Mouse (Mus musculus) Patski (cell line): Measurements from ENCODE around the gene Epm2aip1. TPM values are rescaled to one million over a fixed set of nuclear protein-coding genes. Genes with fewer than 3 reads are reported as not detected.

Source experiments
- ATAC-seq: fragments of 100-300 bp; one replicate; pipeline ENCODE4 v1.8.0; 2021
- CTCF ChIA-PET: fragments of 350-600 bp; sonication (Branson Sonifier 250); formaldehyde crosslinking; loops from one replicate; lab custom pipeline; 2022; ENCODE audit warnings: inconsistent platforms; lab: Charles Lee
- POLR2A ChIA-PET: fragments of 350-600 bp; sonication (Branson Sonifier 250); formaldehyde crosslinking; loops from one replicate; lab custom pipeline; 2022; ENCODE audit warnings: antibody characterized with exemption, inconsistent platforms; lab: Charles Lee
- DNase-seq: peaks from one replicate; pipeline ENCODE4 v3.0.0-alpha.2; 2011; ENCODE audit warnings: low read depth, low spot score
- H3K27me3 ChIP-seq: fragments of 371-371 bp; one replicate; pipeline ENCODE4 v1.5.1; 2021
- CTCF ChIP-seq: fragments of 100-300 bp; IDR thresholded peaks from one replicate; pipeline ENCODE4 v1.5.1; 2021
- in situ Hi-C: fragments of 300-500 bp; cut with MboI; formaldehyde crosslinking; loops from 3 replicates; pipeline ENCODE4 v1.11.1; 2018; ENCODE audit warnings: low pct_unique_long_range_greater_than_20kb, mixed read lengths
- polyA plus RNA-seq: library from polyadenylated mRNA; unstranded; gene quantifications from one replicate; pipeline ENCODE4 v1.2.3, GENCODE M21; 2021

The Epm2aip1 gene
- polyA plus RNA-seq, 1 experiment from 2014 or later = 28.7 TPM

GRCm38 (mm10) chr9:111302196-111302831 lies 30.6 kb downstream of the Epm2aip1 start:
- TF ChIP-seq CTCF = no peak
- in situ Hi-C loops = no loop called here
- H3K27me3 ChIP-seq = no peaks in the 10 kb centered on the region
- no peak for DNase-seq
- CTCF ChIA-PET = interaction anchor here (7.8 kb wide), 1 partner anchor 13 kb away, joined by 65 read pairs; no protein-coding TSS in a partner anchor
- POLR2A ChIA-PET = interaction anchor here (0.7 kb wide), 1 partner anchor 172 kb away, joined by 3 read pairs; no protein-coding TSS in a partner anchor
- ATAC-seq = no peak

- in situ Hi-C loops = no loop called here
- CTCF ChIA-PET = interaction anchor here (1.2 to 7.8 kb wide), 3 partner anchors 10 to 14 kb away, joined by 3 to 65 read pairs (median 4); no protein-coding TSS in a partner anchor
- ATAC-seq (no peak), DNase-seq (no peak)
- H3K27me3 ChIP-seq = no peaks in the 10 kb centered on the region
- POLR2A ChIA-PET = no interaction called here
- TF ChIP-seq CTCF = no peak
Measured at GRCm38 (mm10) chr9:111304036-111304435, 32.3 kb downstream of the Epm2aip1 start.

- in situ Hi-C loops = no loop called here
- CTCF ChIA-PET = interaction anchor here (0.9 to 7.8 kb wide), 4 partner anchors 8 to 29 kb away, joined by 3 to 65 read pairs (median 4); no protein-coding TSS in a partner anchor
- H3K27me3 ChIP-seq = no peaks in the 10 kb centered on the region
- DNase-seq (no peak), ATAC-seq (no peak)
- no peak for TF ChIP-seq CTCF
- POLR2A ChIA-PET = no interaction called here
Measured at GRCm38 (mm10) chr9:111306142-111306541, 34.4 kb downstream of the Epm2aip1 start.

- in situ Hi-C loops = no loop called here
- ATAC-seq = no peak
- no peaks in the 10 kb centered on the region for H3K27me3 ChIP-seq
- POLR2A ChIA-PET = interaction anchor here (1.2 kb wide), 1 partner anchor 22 kb away, joined by 5 read pairs; no protein-coding TSS in a partner anchor
- TF ChIP-seq CTCF = peak; percentile 12
- DNase-seq = no peak
- CTCF ChIA-PET = interaction anchor here (1.7 to 3.3 kb wide), 2 partner anchors 12 to 21 kb away, joined by 4 to 12 read pairs; no protein-coding TSS in a partner anchor
Measured at GRCm38 (mm10) chr9:111311031-111311842, 39.5 kb downstream of the Epm2aip1 start, which contains the start of gene Trank1. Trank1 (plus strand) TSS chr9:111311739.

- H3K27me3 ChIP-seq = no peaks in the 10 kb centered on the region
- CTCF ChIA-PET = interaction anchor here (1.4 kb wide), 1 partner anchor 22 kb away, joined by 10 read pairs; no protein-coding TSS in a partner anchor
- peak; percentile 18 for ATAC-seq
- in situ Hi-C loops = no loop called here
- POLR2A ChIA-PET = interaction anchor here (1.1 to 1.2 kb wide), 2 partner anchors 11 to 22 kb away, joined by 3 to 5 read pairs; no protein-coding TSS in a partner anchor
- no peak for DNase-seq
- TF ChIP-seq CTCF = no peak
Measured at GRCm38 (mm10) chr9:111311843-111312441, 40.2 kb downstream of the Epm2aip1 start.

GRCm38 (mm10) chr9:111312442-111313141 lies 40.9 kb downstream of the Epm2aip1 start:
- no peaks in the 10 kb centered on the region for H3K27me3 ChIP-seq
- POLR2A ChIA-PET = interaction anchor here (1.1 kb wide), 1 partner anchor 11 kb away, joined by 3 read pairs; no protein-coding TSS in a partner anchor
- DNase-seq (no peak), ATAC-seq (peak; percentile 65)
- in situ Hi-C loops = no loop called here
- CTCF ChIA-PET = interaction anchor here (1.4 kb wide), 1 partner anchor 23 kb away, joined by 10 read pairs; no protein-coding TSS in a partner anchor
- TF ChIP-seq CTCF = peak; percentile 40

- in situ Hi-C loops = no loop called here
- ChIA-PET CTCF (interaction anchor here (1.4 kb wide), 1 partner anchor 24 kb away, joined by 10 read pairs; no protein-coding TSS in a partner anchor), POLR2A (interaction anchor here (1.1 kb wide), 1 partner anchor 12 kb away, joined by 3 read pairs; no protein-coding TSS in a partner anchor)
- no peak for TF ChIP-seq CTCF
- no peaks in the 10 kb centered on the region for H3K27me3 ChIP-seq
- no peak for ATAC-seq
- no peak for DNase-seq
Measured at GRCm38 (mm10) chr9:111313299-111313698, 41.6 kb downstream of the Epm2aip1 start.

- ChIA-PET CTCF (interaction anchor here (0.9 to 2.3 kb wide), 5 partner anchors 9 to 55 kb away, joined by 3 to 9 read pairs (median 4); no protein-coding TSS in a partner anchor), POLR2A (no interaction called here)
- no peaks in the 10 kb centered on the region for H3K27me3 ChIP-seq
- ATAC-seq (no peak), DNase-seq (no peak)
- in situ Hi-C loops = no loop called here
- no peak for TF ChIP-seq CTCF
Measured at GRCm38 (mm10) chr9:111313793-111314192, 42.1 kb downstream of the Epm2aip1 start.

- ATAC-seq = peak; percentile 22
- ChIA-PET POLR2A (no interaction called here), CTCF (interaction anchor here (0.9 to 2.3 kb wide), 5 partner anchors 10 to 55 kb away, joined by 3 to 9 read pairs (median 4); no protein-coding TSS in a partner anchor)
- peak; percentile 79 for TF ChIP-seq CTCF
- in situ Hi-C loops = no loop called here
- DNase-seq = no peak
- no peaks in the 10 kb centered on the region for H3K27me3 ChIP-seq
Measured at GRCm38 (mm10) chr9:111314219-111314618, 42.5 kb downstream of the Epm2aip1 start.
